Mouse (Mus musculus) stomach, postnatal 0 days (tissue): ENCODE data around the gene Dhh. TPM values are rescaled to one million over a fixed set of nuclear protein-coding genes. Genes with fewer than 3 reads are reported as not detected.

Experiments used
- ATAC-seq: fragments of 200-750 bp; cut with Nextera tagmentation; 2 replicates; pipeline ENCODE4 v1.8.0; 2017; ENCODE audit not compliant: low FRiP score, low TSS enrichment
- DNase-seq: peaks from one replicate; pipeline ENCODE4 v3.0.0-alpha.2; 2016; ENCODE audit warnings: low spot score
- H3K27ac ChIP-seq: fragments of 300-500 bp; sonication (generic); replicated peaks from 2 replicates; pipeline ENCODE4 v1.5.1; 2014; ENCODE audit warnings: mild to moderate bottlenecking, control low read depth
- H3K27me3 ChIP-seq: fragments of 300-500 bp; sonication (generic); 2 replicates; pipeline ENCODE4 v1.6.1; 2014; ENCODE audit warnings: low read length; ENCODE audit not compliant: control insufficient read depth, insufficient read depth
- H3K36me3 ChIP-seq: fragments of 300-500 bp; sonication (generic); 2 replicates; pipeline ENCODE4 v1.6.1; 2014; ENCODE audit warnings: low read length, mixed read lengths; ENCODE audit not compliant: control insufficient read depth, insufficient read depth
- H3K4me1 ChIP-seq: fragments of 300-500 bp; sonication (generic); replicated peaks from 2 replicates; pipeline ENCODE4 v1.6.1; 2014; ENCODE audit warnings: antibody characterized with exemption; ENCODE audit not compliant: control insufficient read depth, insufficient read depth
- H3K4me2 ChIP-seq: fragments of 300-500 bp; sonication (generic); replicated peaks from 2 replicates; pipeline ENCODE4 v1.6.1; 2014; ENCODE audit warnings: low read depth, mild to moderate bottlenecking, control low read depth, moderate library complexity
- H3K4me3 ChIP-seq: fragments of 300-500 bp; sonication (generic); 2 replicates; pipeline ENCODE4 v1.5.1; 2014; ENCODE audit warnings: low read depth, low read length, control low read depth
- H3K9ac ChIP-seq: fragments of 300-500 bp; sonication (generic); 2 replicates; pipeline ENCODE4 v1.6.1; 2014; ENCODE audit warnings: mild to moderate bottlenecking, low read length, control low read depth, mixed read lengths
- H3K9me3 ChIP-seq: fragments of 300-500 bp; sonication (generic); 2 replicates; pipeline ENCODE4 v1.6.1; 2016; ENCODE audit warnings: low read length; ENCODE audit not compliant: control insufficient read depth
- CTCF ChIP-seq: IDR thresholded peaks from 2 replicates; pipeline ENCODE4 v1.5.1; 2016; ENCODE audit warnings: antibody characterized with exemption, low read depth, mild to moderate bottlenecking, moderate library complexity
- EP300 ChIP-seq: optimal IDR thresholded peaks from 2 replicates; pipeline ENCODE3; 2016; ENCODE audit warnings: antibody characterized with exemption
- WGBS: fragments of 180-500 bp; shearing (Covaris S2); extraction: QIAGEN DNeasy Blood & Tissue Kit; methylation state at CpG from one replicate; pipeline ENCODE4 v1.1.7; 2014; 5-methylcytosine and 5-hydroxymethylcytosine counted together
- polyA plus RNA-seq: library from polyadenylated mRNA; unstranded; fragments of >200 nt; fragmentation: Nextera tagmentation; extraction: Ambion mirVana; gene quantifications from 2 replicates; pipeline ENCODE4 v1.2.1, GENCODE M21; 2015

Dhh gene
- polyA plus RNA-seq, 1 experiment from 2014 or later: 0.89 TPM

DNA sequence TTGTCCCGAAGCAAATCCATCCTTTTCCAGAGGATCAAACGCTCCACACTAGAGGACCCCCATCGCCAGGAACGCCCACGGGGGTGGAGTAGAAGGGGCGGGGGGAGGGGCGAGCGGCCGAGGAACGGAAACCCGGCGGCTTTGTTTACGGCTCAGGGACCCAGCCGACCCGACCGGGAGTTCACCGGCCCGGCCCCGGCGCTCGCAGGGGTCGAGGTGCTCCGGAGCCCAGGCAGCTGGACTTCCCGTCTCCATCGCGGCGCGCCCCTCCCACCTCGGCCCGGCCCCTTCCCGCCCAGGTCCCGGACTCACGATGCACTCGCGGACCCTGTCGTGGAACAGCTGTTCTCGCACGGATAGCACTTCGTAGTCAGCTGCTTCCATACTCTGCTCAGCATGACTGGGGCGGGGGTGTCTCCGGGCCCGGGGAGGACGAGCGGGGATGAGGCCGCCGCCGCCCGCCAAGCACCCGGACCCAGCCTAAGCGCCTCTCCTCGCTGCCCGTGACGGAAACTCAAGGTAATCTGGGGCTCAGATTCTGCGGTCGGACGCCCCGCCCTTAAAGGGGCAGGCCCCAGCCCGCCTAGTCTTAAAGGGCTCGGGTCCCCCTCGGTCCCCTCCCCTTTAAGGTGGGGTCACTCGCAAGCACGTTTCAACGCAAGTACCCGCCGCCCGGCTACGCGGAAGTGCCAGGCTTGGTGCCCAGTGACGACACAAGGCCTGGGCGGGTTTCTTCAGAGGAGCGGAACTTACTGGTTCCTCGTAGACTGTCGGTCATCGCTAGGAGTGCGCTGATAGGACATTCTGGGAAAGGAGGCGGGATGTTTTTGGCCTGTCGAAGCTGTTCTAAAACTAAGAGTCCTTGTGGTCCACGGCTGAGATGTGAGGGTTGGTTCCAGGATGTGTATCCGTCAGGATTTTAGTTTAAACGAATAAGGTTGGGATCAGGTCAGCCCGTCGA, 19.5 kb upstream of the Dhh start, which contains the start of gene Lmbr1l:
Gene Lmbr1l, minus strand, starts transcription at position 694 of the 961 bp plus-strand sequence.
- DNase-seq (peak; percentile 99), ATAC-seq (peak; percentile 99)
- Histone ChIP-seq H3K36me3 (no peaks in the 10 kb centered on the region), H3K9me3 (no peaks in the 10 kb centered on the region), H3K4me2 (peak within 1 kb of the TSS; percentile 79), H3K4me1 (no peaks in the 10 kb centered on the region), H3K9ac (peak within 1 kb of the TSS; percentile 85), H3K27ac (peak within 1 kb of the TSS; percentile 96), H3K4me3 (peak within 1 kb of the TSS; percentile 90), H3K27me3 (no peaks in the 10 kb centered on the region)
- under 1% methylated on average over 76 of the region's 82 CpGs for WGBS
- TF ChIP-seq CTCF: 0 out of 2 replicates have a peak, but pooled peaks have one; percentile 2
- TF ChIP-seq EP300: no peak

DNA sequence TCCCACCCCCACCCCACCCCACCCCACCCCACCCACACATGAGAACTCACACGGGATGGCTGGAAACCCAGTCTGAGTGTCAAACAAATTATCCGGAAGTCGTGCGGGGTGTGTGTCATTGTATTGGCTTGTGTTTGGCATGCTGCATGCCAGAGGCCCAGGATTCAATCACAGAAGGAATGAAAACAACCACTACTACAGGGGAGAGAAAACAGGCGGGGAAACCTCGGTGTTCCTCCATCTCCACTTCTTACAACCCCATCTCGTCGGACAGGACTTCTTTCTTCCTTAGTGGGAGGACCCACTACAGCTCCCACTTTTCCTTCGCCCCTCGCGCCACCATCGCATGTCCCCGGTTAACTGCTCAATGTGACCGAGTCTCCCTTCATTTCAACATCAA, 18.8 kb upstream of the Dhh start:
- no peaks in the 10 kb centered on the region for H3K9me3 ChIP-seq
- WGBS: 0% methylated on average over 13 of the region's 14 CpGs
- DNase-seq (peak; percentile 54), ATAC-seq (no peak)
- TF ChIP-seq CTCF (no peak), EP300 (no peak)
- H3K9ac ChIP-seq: peak overlapping the region; percentile 85
- no peaks in the 10 kb centered on the region for H3K4me1 ChIP-seq
- peak overlapping the region; percentile 79 for H3K4me2 ChIP-seq
- peak overlapping the region; percentile 90 for H3K4me3 ChIP-seq
- peak overlapping the region; percentile 96 for H3K27ac ChIP-seq
- 0 out of 2 replicates have a peak, but pooled peaks cover 3% of the 10 kb centered on the region for H3K36me3 ChIP-seq
- H3K27me3 ChIP-seq: no peaks in the 10 kb centered on the region

GRCm38 (mm10) chr15:98916016-98916415, 17.7 kb upstream of the Dhh start:
- peak overlapping the region; percentile 79; the same call in 1 of the 2 replicates for H3K4me2 ChIP-seq
- H3K4me3 ChIP-seq: no peak overlapping the region
- DNase-seq (no peak), ATAC-seq (no peak)
- 88% methylated on average over 4 of the region's 4 CpGs for WGBS
- TF ChIP-seq EP300 (no peak), CTCF (no peak)
- peaks cover 6% of the 10 kb centered on the region; the same call in 1 of the 2 replicates for H3K36me3 ChIP-seq
- H3K27me3 ChIP-seq: no peaks in the 10 kb centered on the region
- no peak overlapping the region for H3K27ac ChIP-seq
- no peaks in the 10 kb centered on the region for H3K9me3 ChIP-seq
- H3K4me1 ChIP-seq: no peaks in the 10 kb centered on the region
- H3K9ac ChIP-seq: peak overlapping the region; percentile 85; the same call in 1 of the 2 replicates

DNA sequence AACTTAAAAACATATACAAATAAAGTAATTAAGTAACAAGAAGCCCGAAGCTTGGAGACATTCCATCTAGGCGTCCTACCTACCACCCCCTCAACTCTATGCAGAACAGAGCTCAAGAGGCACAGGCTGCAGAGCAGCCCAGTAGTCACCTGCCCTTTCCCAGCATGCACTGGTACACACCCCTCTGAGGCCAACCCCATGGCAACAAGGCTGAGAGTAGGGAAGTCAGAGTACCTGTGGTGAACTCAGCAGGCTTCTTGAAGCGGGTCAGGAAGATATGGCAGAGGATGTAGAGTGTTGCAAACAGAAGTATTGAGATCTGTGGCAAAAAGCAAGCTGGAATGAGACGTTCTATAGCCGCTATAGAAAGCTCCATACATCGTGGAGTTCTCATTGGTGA, 16.6 kb upstream of the Dhh start:
- Histone ChIP-seq H3K9me3 (no peaks in the 10 kb centered on the region), H3K27ac (no peak overlapping the region), H3K36me3 (peaks cover 6% of the 10 kb centered on the region; the same call in 1 of the 2 replicates), H3K4me3 (no peak overlapping the region), H3K4me1 (no peaks in the 10 kb centered on the region), H3K4me2 (no peak overlapping the region), H3K9ac (no peak overlapping the region), H3K27me3 (no peaks in the 10 kb centered on the region)
- no peak for ATAC-seq
- WGBS: 90% methylated on average over 6 of the region's 6 CpGs
- no peak for DNase-seq
- TF ChIP-seq CTCF (no peak), EP300 (no peak)

DNA sequence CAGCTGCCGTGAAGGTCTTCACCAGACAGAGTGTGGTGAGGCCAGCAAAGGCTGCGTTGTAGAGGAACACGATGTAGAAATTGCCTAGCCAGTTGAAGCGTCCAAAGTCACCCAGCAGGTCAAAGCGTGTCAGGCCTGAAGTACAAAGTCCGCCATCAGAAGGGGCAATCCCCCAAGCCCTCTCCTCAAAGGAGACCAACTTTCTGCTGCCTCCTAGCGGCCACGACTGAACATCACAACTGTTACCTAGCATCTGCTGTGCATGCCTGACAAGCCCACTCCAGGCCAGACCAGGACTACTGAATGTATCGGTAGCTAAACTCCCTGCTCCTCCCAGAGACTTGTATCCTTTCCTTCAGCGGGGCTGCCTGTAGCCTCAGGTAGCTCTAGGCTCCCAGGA, 6.4 kb upstream of the Dhh start:
- H3K27me3 ChIP-seq: no peaks in the 10 kb centered on the region
- H3K9me3 ChIP-seq: no peaks in the 10 kb centered on the region
- H3K4me1 ChIP-seq: no peaks in the 10 kb centered on the region
- DNase-seq (peak; percentile 35), ATAC-seq (no peak)
- peak; percentile 78 for TF ChIP-seq CTCF
- no peak for TF ChIP-seq EP300
- H3K9ac ChIP-seq: no peak overlapping the region
- H3K27ac ChIP-seq: no peak overlapping the region
- H3K4me2 ChIP-seq: no peak overlapping the region
- H3K4me3 ChIP-seq: no peak overlapping the region
- 30% methylated on average over 10 of the region's 10 CpGs for WGBS
- peaks cover 5% of the 10 kb centered on the region for H3K36me3 ChIP-seq

DNA sequence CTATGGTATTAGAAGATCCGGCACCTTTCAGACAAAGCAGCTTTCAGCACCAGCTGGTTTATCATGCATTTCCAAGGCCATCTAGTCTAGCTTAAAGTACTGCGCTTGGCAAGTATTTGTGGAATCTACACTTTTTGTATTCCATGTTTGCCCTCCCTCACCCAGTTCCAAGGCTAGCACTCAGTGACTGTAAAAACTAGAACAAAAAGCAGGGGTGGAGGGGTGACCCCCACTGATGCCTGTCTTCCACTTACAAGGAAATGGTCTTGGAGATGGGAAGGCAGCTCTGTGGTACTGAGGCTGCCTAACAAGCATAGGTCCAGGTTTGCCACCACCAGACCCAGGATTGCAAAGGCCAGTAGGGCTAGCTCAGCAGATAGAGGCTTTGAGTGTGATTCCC, 4.3 kb upstream of the Dhh start:
- WGBS: 87% methylated on average over 2 of the region's 2 CpGs
- no peaks in the 10 kb centered on the region for H3K4me1 ChIP-seq
- H3K4me2 ChIP-seq: no peak overlapping the region
- DNase-seq (no peak), ATAC-seq (no peak)
- H3K4me3 ChIP-seq: no peak overlapping the region
- no peak overlapping the region for H3K27ac ChIP-seq
- no peaks in the 10 kb centered on the region for H3K9me3 ChIP-seq
- TF ChIP-seq CTCF (no peak), EP300 (no peak)
- H3K9ac ChIP-seq: no peak overlapping the region
- no peaks in the 10 kb centered on the region; the same call in 1 of the 2 replicates for H3K36me3 ChIP-seq
- no peaks in the 10 kb centered on the region; the same call in 1 of the 2 replicates for H3K27me3 ChIP-seq
